Mouse (Mus musculus): Measurements from ENCODE around the gene Spata25.

GRCm38 (mm10) chr2:164833314-164833959 lies 5.1 kb upstream of the Spata25 start, which contains the start of gene Neurl2:
- peak; percentile 52 for TF ChIP-seq CTCF (IDR thresholded peaks at IDR 0.05; ENCODE audit: low read depth)
- TF ChIP-seq EP300 (optimal IDR thresholded peaks at IDR 0.05), result no peak
